Mouse (Mus musculus) embryonic fibroblast, embryonic 13.5 days (primary cell): ENCODE data around the gene Smoc1.

Source experiments
- CTCF ChIP-seq: IDR thresholded peaks from 2 replicates; pipeline ENCODE4 v1.5.1; 2011; ENCODE audit warnings: mild to moderate bottlenecking, control low read depth, low read length, moderate library complexity, borderline replicate concordance; ENCODE audit not compliant: insufficient read depth
- POLR2A ChIP-seq: IDR thresholded peaks from 2 replicates; pipeline ENCODE4 v1.6.1; 2011; ENCODE audit warnings: low read depth, mild to moderate bottlenecking, control low read depth, low read length, moderate library complexity

GRCm38 (mm10) chr12:81028291-81028920 lies 1.8 kb downstream of the Smoc1 start:
- TF ChIP-seq CTCF, result no peak
- no peak for TF ChIP-seq POLR2A
